In genomic region chr7:84332295-84333168, GRCm38 (mm10) we compare ENCODE assay signal across 12 mouse cellular contexts.
DNase-seq lines count a peak whose midpoint lies in the region; ATAC-seq and TF ChIP-seq lines count a peak whose summit lies in the region.
"Had no signal": no experiment of that assay in that cellular context is flagged by ENCODE, and none has a peak within 500 bp of the region (broad histone marks: within the 10 kb centered on the region; RNA-seq: fewer than 3 reads in every experiment).

No protein-coding gene starts in this region.

- no peaks in the 10 kb centered on the region for H3K9me3 ChIP-seq in lung, embryonic 14.5 days (ENCODE audit: low read depth, low read length)
- H3K9me3 ChIP-seq in midbrain, embryonic 15.5 days, result no peaks in the 10 kb centered on the region

- ATAC-seq in lung, embryonic 14.5 days (ENCODE audit: insufficient read depth), result no peak
- no peak for ATAC-seq in midbrain, embryonic 15.5 days (replicated peaks)
- ATAC-seq: CD4-positive, CD25-positive, alpha-beta regulatory T cell, adult 4 months had no signal

- TF ChIP-seq POLR2A in embryonic fibroblast, embryonic 13.5 days (IDR thresholded peaks at IDR 0.05; ENCODE audit: low read depth, low read length), result no peak; the same call in 1 of the 2 replicates

- H3K36me3 ChIP-seq in lung, embryonic 14.5 days (ENCODE audit: insufficient read depth), result no peaks in the 10 kb centered on the region
- no peaks in the 10 kb centered on the region; the same call in 1 of the 2 replicates for H3K36me3 ChIP-seq in midbrain, embryonic 15.5 days (replicated peaks)

- 49% methylated on average over 11 of the region's 11 CpGs for WGBS in lung, embryonic 14.5 days
- 48% methylated on average over 11 of the region's 11 CpGs for WGBS in midbrain, embryonic 15.5 days

- no peak for TF ChIP-seq CTCF in lung, embryonic 14.5 days (IDR thresholded peaks at IDR 0.05; ENCODE audit: low read depth)
- no peak for TF ChIP-seq CTCF in embryonic fibroblast, embryonic 13.5 days (IDR thresholded peaks at IDR 0.05; ENCODE audit: borderline replicate concordance, insufficient read depth, low read length)

- no peak overlapping the region for H3K9ac ChIP-seq in lung, embryonic 14.5 days
- H3K9ac ChIP-seq in midbrain, embryonic 15.5 days, result no peak overlapping the region

- DNase-seq in embryo, embryonic 11 days, result peak; percentile 17
- DNase-seq in embryo, embryonic 10 days (ENCODE audit: low spot score), result no peak
- peak; percentile 49 for DNase-seq in lung, embryonic 14.5 days
- DNase-seq in lung, postnatal 10 days, result no peak
- no peak for DNase-seq in cerebellum, adult 11 months
- DNase-seq in layer of hippocampus, postnatal 36 days, result no peak
- DNase-seq: cerebellum, postnatal 10 days; gastrocnemius, postnatal 10 days; thymus, postnatal 14 days had no signal

- no peaks in the 10 kb centered on the region for H3K27me3 ChIP-seq in lung, embryonic 14.5 days (ENCODE audit: insufficient read depth, low read length)
- H3K27me3 ChIP-seq in midbrain, embryonic 15.5 days (replicated peaks), result no peaks in the 10 kb centered on the region

- no peak overlapping the region for H3K4me2 ChIP-seq in lung, embryonic 14.5 days
- no peak overlapping the region for H3K4me2 ChIP-seq in midbrain, embryonic 15.5 days

- H3K4me1 ChIP-seq in lung, embryonic 14.5 days (ENCODE audit: insufficient read depth), result peaks cover 33% of the 10 kb centered on the region
- peaks cover 62% of the 10 kb centered on the region for H3K4me1 ChIP-seq in embryonic fibroblast, embryonic 13.5 days (ENCODE audit: control insufficient read depth, insufficient read depth, low read length)
- H3K4me1 ChIP-seq in midbrain, embryonic 15.5 days, result peaks cover 22% of the 10 kb centered on the region; the same call in 1 of the 2 replicates

- no peak overlapping the region for H3K4me3 ChIP-seq in lung, embryonic 14.5 days (ENCODE audit: low read depth, low read length)
- H3K4me3 ChIP-seq in embryonic fibroblast, embryonic 13.5 days (ENCODE audit: insufficient read depth, low read length), result no peak overlapping the region
- no peak overlapping the region for H3K4me3 ChIP-seq in midbrain, embryonic 15.5 days

- H3K27ac ChIP-seq in lung, embryonic 14.5 days (ENCODE audit: low read depth), result peak overlapping the region; percentile 39; the same call in 1 of the 2 replicates
- H3K27ac ChIP-seq in embryonic fibroblast, embryonic 13.5 days (ENCODE audit: insufficient read depth, low read length), result peak overlapping the region; percentile 91
- H3K27ac ChIP-seq in midbrain, embryonic 15.5 days, result peak overlapping the region; percentile 30; the same call in 1 of the 2 replicates

Comparison
In these comparisons a context has a peak if more than half of its experiments do, and no peak if none do; other contexts are left out.
1. DNase-seq: peak in embryo, embryonic 11 days (single experiment) and lung, embryonic 14.5 days (single experiment); none in embryo, embryonic 10 days (single experiment), lung, postnatal 10 days (single experiment), cerebellum, adult 11 months (single experiment) and layer of hippocampus, postnatal 36 days (0 of 2).
2. H3K27ac ChIP-seq: peak in every context shown above with its lines; median percentile 91 in embryonic fibroblast, embryonic 13.5 days; 39 in lung, embryonic 14.5 days; 30 in midbrain, embryonic 15.5 days.